Mouse (Mus musculus) thymus, adult 2 months (tissue): ENCODE data around the gene Lmna. TPM values are rescaled to one million over a fixed set of nuclear protein-coding genes. Genes with fewer than 3 reads are reported as not detected.

Experiments used
- DNase-seq: peaks from one replicate; pipeline ENCODE4 v3.0.0; 2021
- H3K27ac ChIP-seq: fragments of 200-500 bp; 2 replicates; pipeline ENCODE4 v1.5.1; 2012; ENCODE audit warnings: low read length, control low read depth; ENCODE audit not compliant: control insufficient read depth, insufficient read depth
- H3K27me3 ChIP-seq: fragments of 200-500 bp; 2 replicates; pipeline ENCODE4 v1.6.1; 2012; ENCODE audit warnings: mild to moderate bottlenecking, low read length, moderate library complexity, mixed read lengths; ENCODE audit not compliant: control insufficient read depth, insufficient read depth
- H3K36me3 ChIP-seq: fragments of 200-500 bp; 2 replicates; pipeline ENCODE4 v1.6.1; 2012; ENCODE audit warnings: mild to moderate bottlenecking, low read length, moderate library complexity; ENCODE audit not compliant: control insufficient read depth, insufficient read depth
- H3K4me1 ChIP-seq: fragments of 200-500 bp; replicated peaks from 2 replicates; pipeline ENCODE4 v1.6.1; 2012; ENCODE audit warnings: low read length; ENCODE audit not compliant: control insufficient read depth, insufficient read depth
- H3K4me3 ChIP-seq: fragments of 200-500 bp; 2 replicates; pipeline ENCODE4 v1.5.1; 2012; ENCODE audit warnings: mild to moderate bottlenecking, low read length, control low read depth, moderate library complexity; ENCODE audit not compliant: control insufficient read depth, insufficient read depth
- CTCF ChIP-seq: fragments of 200-500 bp; IDR thresholded peaks from 2 replicates; pipeline ENCODE4 v1.5.1; 2012; ENCODE audit warnings: mild to moderate bottlenecking, control low read depth, low read length, moderate library complexity, borderline replicate concordance; ENCODE audit not compliant: control insufficient read depth, poor library complexity, insufficient read depth; ENCODE audit errors: extremely low read depth
- POLR2A ChIP-seq: fragments of 200-500 bp; IDR thresholded peaks from 2 replicates; pipeline ENCODE4 v1.6.1; 2012; ENCODE audit warnings: mild to moderate bottlenecking, low read length, control low read depth, moderate library complexity; ENCODE audit not compliant: control insufficient read depth, poor library complexity, insufficient read depth; ENCODE audit errors: extremely low read depth
- WGBS: fragments of 180-500 bp; shearing (Covaris S2); methylation state at CpG from one replicate; pipeline ENCODE4 v1.1.7; 2018; 5-methylcytosine and 5-hydroxymethylcytosine counted together
- polyA plus RNA-seq: library from polyadenylated mRNA; depleted of rRNA; stranded (reverse); fragments of >200 nt; gene quantifications from 2 replicates; pipeline ENCODE4 v1.2.3, GENCODE M21; 2012; rRNA removed

Lmna gene
- polyA plus RNA-seq, 1 experiment: 61.1 TPM

- 88% methylated on average over 10 of the region's 10 CpGs for WGBS
- TF ChIP-seq POLR2A: no peak
- no peak for TF ChIP-seq CTCF
- peaks cover 3% of the 10 kb centered on the region for H3K4me1 ChIP-seq
- no peaks in the 10 kb centered on the region for H3K36me3 ChIP-seq
- no peak for DNase-seq
- no peak overlapping the region for H3K4me3 ChIP-seq
- no peaks in the 10 kb centered on the region for H3K27me3 ChIP-seq
- H3K27ac ChIP-seq: no peak overlapping the region
Measured at GRCm38 (mm10) chr3:88435515-88435914, 74.2 kb downstream of the Lmna start.

Other genes with a start within 250 kb of the Lmna start
- gene Gm38392, start 222.7 kb downstream of the Lmna start, polyA plus RNA-seq: 0.11 TPM in 1 of 2 replicates, not detected in the other
- gene Tsacc, start 213.0 kb downstream of the Lmna start, polyA plus RNA-seq: 2.8 and 3.3 TPM in 2 replicates
- 166 and 205 TPM in 2 replicates for gene Cct3, start 212.8 kb downstream of the Lmna start, polyA plus RNA-seq
- 201 and 237 TPM in 2 replicates for gene Glmp, start 184.9 kb downstream of the Lmna start, polyA plus RNA-seq
- 8.9 and 10.4 TPM in 2 replicates for gene Tmem79, start 173.8 kb downstream of the Lmna start, polyA plus RNA-seq
- 151 and 159 TPM in 2 replicates for gene Smg5, start 173.7 kb downstream of the Lmna start, polyA plus RNA-seq
- 1.2 and 2.0 TPM in 2 replicates for gene Paqr6, start 145.4 kb downstream of the Lmna start, polyA plus RNA-seq
- 1.2 and 2.6 TPM in 2 replicates for gene Bglap3, start 137.2 kb downstream of the Lmna start, polyA plus RNA-seq
- 2.2 and 3.8 TPM in 2 replicates for gene Bglap2, start 131.3 kb downstream of the Lmna start, polyA plus RNA-seq
- gene Bglap, start 125.5 kb downstream of the Lmna start, polyA plus RNA-seq: 1.5 and 2.7 TPM in 2 replicates
- 138 and 151 TPM in 2 replicates for gene Pmf1, start 99.6 kb downstream of the Lmna start, polyA plus RNA-seq
- 30.8 and 32.5 TPM in 2 replicates for gene Slc25a44, start 84.8 kb downstream of the Lmna start, polyA plus RNA-seq
- gene Sema4a, start 48.8 kb downstream of the Lmna start, polyA plus RNA-seq: 99.3 and 109 TPM in 2 replicates
- gene Mex3a, start 22.4 kb upstream of the Lmna start, polyA plus RNA-seq: 22.0 and 24.2 TPM in 2 replicates
- gene Rab25, start 38.3 kb upstream of the Lmna start, polyA plus RNA-seq: 6.3 and 9.3 TPM in 2 replicates
- 128 and 141 TPM in 2 replicates for gene Lamtor2, start 43.1 kb upstream of the Lmna start, polyA plus RNA-seq
- gene Ubqln4, start 43.8 kb upstream of the Lmna start, polyA plus RNA-seq: 80.5 and 82.1 TPM in 2 replicates
- 196 and 206 TPM in 2 replicates for gene Ssr2, start 65.9 kb upstream of the Lmna start, polyA plus RNA-seq
- 164 and 192 TPM in 2 replicates for gene Arhgef2, start 96.0 kb upstream of the Lmna start, polyA plus RNA-seq
- not detected in 2 replicates for gene Rxfp4, start 143.2 kb upstream of the Lmna start, polyA plus RNA-seq
- 116 and 124 TPM in 2 replicates for gene Khdc4, start 175.8 kb upstream of the Lmna start, polyA plus RNA-seq
- 35.4 and 44.5 TPM in 2 replicates for gene Rit1, start 206.9 kb upstream of the Lmna start, polyA plus RNA-seq